Mouse (Mus musculus) testis, adult 2 months (tissue): Measurements from ENCODE around the gene Galnt7.

Source experiments
- CTCF ChIP-seq: fragments of 200-500 bp; IDR thresholded peaks from 2 replicates; pipeline ENCODE4 v1.5.1; 2012; ENCODE audit warnings: low read depth, mild to moderate bottlenecking, inconsistent platforms, low read length, moderate library complexity; ENCODE audit not compliant: control insufficient read depth, insufficient read depth, insufficient replicate concordance
- POLR2A ChIP-seq: fragments of 200-500 bp; IDR thresholded peaks from 2 replicates; pipeline ENCODE4 v1.6.1; 2012; ENCODE audit warnings: low read depth, mild to moderate bottlenecking, inconsistent platforms, low read length, moderate library complexity; ENCODE audit not compliant: control insufficient read depth

DNA sequence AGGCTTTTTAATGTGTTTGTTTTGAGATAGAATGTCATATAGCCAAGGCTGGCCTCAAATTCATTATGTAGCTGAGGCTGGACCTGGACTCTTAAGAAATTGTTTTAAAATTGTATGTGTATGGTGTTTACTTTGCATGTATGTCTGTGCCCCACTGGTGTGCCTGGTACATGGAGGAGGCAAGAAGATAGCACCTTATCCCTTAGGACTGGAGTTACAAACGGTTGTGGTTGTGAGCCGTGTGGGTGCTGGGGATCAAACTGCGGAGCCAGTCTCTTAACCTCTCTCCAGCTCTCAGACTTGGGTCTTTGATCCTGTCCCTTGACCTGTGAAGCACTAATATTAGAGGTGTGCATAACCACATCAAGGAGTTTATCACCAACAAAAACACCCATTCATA, 106.0 kb downstream of the Galnt7 start:
- TF ChIP-seq CTCF (no peak), POLR2A (no peak)
